Mouse (Mus musculus) MEL (cell line): ENCODE measurements around the gene Cr1l. TPM values are rescaled to one million over a fixed set of nuclear protein-coding genes. Genes with fewer than 3 reads are reported as not detected.

Source experiments
- polyA plus RNA-seq, 2 experiments: library from polyadenylated mRNA; stranded (reverse) in 1 of 2; unstranded in 1 of 2; fragments of >175 nt in 1 of 2; fragments of >200 nt in 1 of 2; gene quantifications; 2 replicates each; pipeline versions ENCODE4 v1.2.1 to v1.2.4; 2012; ENCODE audit warnings: low replicate concordance in 2 of 2, low read depth in 1 of 2; ENCODE audit not compliant: insufficient read length in 2 of 2, insufficient read depth in 1 of 2, missing spikeins in 1 of 2
- total RNA-seq: library from RNA; depleted of rRNA; stranded (reverse); fragments of 300-350 nt; gene quantifications from 2 replicates; pipeline ENCODE4 v1.2.3, GENCODE M21; 2012; rRNA removed

Cr1l gene
- total and polyA plus RNA-seq, 3 experiments = 103 to 116 TPM; not detected in 1

Other genes starting within 250 kb of the Cr1l start
- 0.10 TPM in 1 of 2 replicates, not detected in the other for gene Cd34, start 192.8 kb downstream of the Cr1l start, total RNA-seq
- gene Cd34, start 192.8 kb downstream of the Cr1l start, polyA plus RNA-seq = under 1 TPM in 1 of 2 experiments, not detected in 1; 0.14 TPM
- 0.50 and 0.65 TPM in 2 replicates for gene Cd46, start 39.3 kb downstream of the Cr1l start, total RNA-seq
- gene Cd46, start 39.3 kb downstream of the Cr1l start, polyA plus RNA-seq = 1 to 10 TPM in 1 of 2 experiments, not detected in 1; 1.3 TPM
- not detected in 2 replicates for gene Cr2, start 45.1 kb upstream of the Cr1l start, total RNA-seq
- gene Cr2, start 45.1 kb upstream of the Cr1l start, polyA plus RNA-seq = under 1 TPM in 1 of 2 experiments, not detected in 1; 0.08 TPM